Mouse (Mus musculus) embryonic fibroblast, embryonic 13.5 days (primary cell): ENCODE measurements around the gene Syne3.

ENCODE experiments used
- CTCF ChIP-seq: IDR thresholded peaks from 2 replicates; pipeline ENCODE4 v1.5.1; 2011; ENCODE audit warnings: mild to moderate bottlenecking, control low read depth, low read length, moderate library complexity, borderline replicate concordance; ENCODE audit not compliant: insufficient read depth
- POLR2A ChIP-seq: IDR thresholded peaks from 2 replicates; pipeline ENCODE4 v1.6.1; 2011; ENCODE audit warnings: low read depth, mild to moderate bottlenecking, control low read depth, low read length, moderate library complexity

DNA sequence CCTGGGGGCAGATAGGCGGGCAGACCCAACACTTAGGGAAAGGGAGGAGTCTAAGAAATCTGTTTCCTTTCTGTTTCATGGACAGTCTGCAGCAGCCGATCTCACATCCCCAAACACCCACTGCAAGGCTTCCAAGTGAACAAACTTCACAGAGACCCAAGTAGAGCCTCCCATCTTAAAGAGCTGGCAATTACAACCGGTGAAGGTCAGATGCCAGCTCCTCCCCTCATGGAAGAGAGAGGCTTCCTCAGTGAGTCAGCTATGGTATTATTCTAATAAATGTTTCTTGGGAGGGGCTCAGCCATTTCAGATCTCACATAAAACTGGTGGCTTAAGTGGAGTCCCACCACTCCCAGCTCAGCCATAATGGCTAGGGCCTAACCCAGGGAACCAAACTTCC lies 5.9 kb downstream of the Syne3 start:
- TF ChIP-seq CTCF, result no peak
- no peak for TF ChIP-seq POLR2A
